Mouse (Mus musculus) embryonic facial prominence, embryonic 11.5 days (tissue): ENCODE measurements around the gene Brca2. TPM values are rescaled to one million over a fixed set of nuclear protein-coding genes. Genes with fewer than 3 reads are reported as not detected.
"Not testable (repeated sequence)": the region's sequence is repeated elsewhere in the genome, so short reads cannot be mapped to it uniquely, and the experiment has no call there.

ENCODE experiments used
- ATAC-seq: fragments of 200-750 bp; cut with Nextera tagmentation; replicated peaks from 2 replicates; pipeline ENCODE4 v1.8.0; 2017; ENCODE audit warnings: low read depth; ENCODE audit not compliant: insufficient number of reproducible peaks, low FRiP score, low TSS enrichment
- DNase-seq: peaks from one replicate; pipeline ENCODE4 v3.0.0-alpha.2; 2015; ENCODE audit warnings: low spot score
- H3K27ac ChIP-seq: fragments of 300-500 bp; sonication (generic); replicated peaks from 2 replicates; pipeline ENCODE4 v1.5.1; 2014; ENCODE audit warnings: mild to moderate bottlenecking, low read depth, low read length, control low read depth
- H3K27me3 ChIP-seq: fragments of 300-500 bp; sonication (generic); 2 replicates; pipeline ENCODE4 v1.6.1; 2014; ENCODE audit warnings: mild to moderate bottlenecking, low read length, moderate library complexity, mixed read lengths; ENCODE audit not compliant: control insufficient read depth, insufficient read depth
- H3K36me3 ChIP-seq: fragments of 300-500 bp; sonication (generic); replicated peaks from 2 replicates; pipeline ENCODE4 v1.6.1; 2014; ENCODE audit warnings: low read depth, mild to moderate bottlenecking, low read length, moderate library complexity, mixed read lengths; ENCODE audit not compliant: control insufficient read depth, insufficient read depth
- H3K4me1 ChIP-seq: fragments of 300-500 bp; sonication (generic); 2 replicates; pipeline ENCODE4 v1.6.1; 2014; ENCODE audit warnings: low read length, mixed read lengths; ENCODE audit not compliant: control insufficient read depth, insufficient read depth
- H3K4me2 ChIP-seq: fragments of 300-500 bp; sonication (generic); 2 replicates; pipeline ENCODE4 v1.6.1; 2014; ENCODE audit warnings: low read depth, mild to moderate bottlenecking, control low read depth, low read length, moderate library complexity
- H3K4me3 ChIP-seq: fragments of 300-500 bp; sonication (generic); 2 replicates; pipeline ENCODE4 v1.5.1; 2014; ENCODE audit warnings: low read depth, low read length, control low read depth
- H3K9ac ChIP-seq: fragments of 300-500 bp; sonication (generic); replicated peaks from 2 replicates; pipeline ENCODE4 v1.6.1; 2014; ENCODE audit warnings: mild to moderate bottlenecking, control low read depth, low read length
- H3K9me3 ChIP-seq: fragments of 300-500 bp; sonication (generic); replicated peaks from 2 replicates; pipeline ENCODE4 v1.6.1; 2016; ENCODE audit warnings: mild to moderate bottlenecking, low read length, inconsistent platforms, mixed read lengths; ENCODE audit not compliant: control insufficient read depth
- WGBS: fragments of 180-500 bp; shearing (Covaris S2); extraction: QIAGEN DNeasy Blood & Tissue Kit; methylation state at CpG from one replicate; pipeline ENCODE4 v1.1.7; 2014; 5-methylcytosine and 5-hydroxymethylcytosine counted together
- polyA plus RNA-seq: library from polyadenylated mRNA; unstranded; fragments of >200 nt; fragmentation: Nextera tagmentation; extraction: Ambion mirVana; gene quantifications from 2 replicates; pipeline ENCODE4 v1.2.1, GENCODE M21; 2014

Gene Brca2
- polyA plus RNA-seq: 21.4 and 29.6 TPM in 2 replicates

DNA sequence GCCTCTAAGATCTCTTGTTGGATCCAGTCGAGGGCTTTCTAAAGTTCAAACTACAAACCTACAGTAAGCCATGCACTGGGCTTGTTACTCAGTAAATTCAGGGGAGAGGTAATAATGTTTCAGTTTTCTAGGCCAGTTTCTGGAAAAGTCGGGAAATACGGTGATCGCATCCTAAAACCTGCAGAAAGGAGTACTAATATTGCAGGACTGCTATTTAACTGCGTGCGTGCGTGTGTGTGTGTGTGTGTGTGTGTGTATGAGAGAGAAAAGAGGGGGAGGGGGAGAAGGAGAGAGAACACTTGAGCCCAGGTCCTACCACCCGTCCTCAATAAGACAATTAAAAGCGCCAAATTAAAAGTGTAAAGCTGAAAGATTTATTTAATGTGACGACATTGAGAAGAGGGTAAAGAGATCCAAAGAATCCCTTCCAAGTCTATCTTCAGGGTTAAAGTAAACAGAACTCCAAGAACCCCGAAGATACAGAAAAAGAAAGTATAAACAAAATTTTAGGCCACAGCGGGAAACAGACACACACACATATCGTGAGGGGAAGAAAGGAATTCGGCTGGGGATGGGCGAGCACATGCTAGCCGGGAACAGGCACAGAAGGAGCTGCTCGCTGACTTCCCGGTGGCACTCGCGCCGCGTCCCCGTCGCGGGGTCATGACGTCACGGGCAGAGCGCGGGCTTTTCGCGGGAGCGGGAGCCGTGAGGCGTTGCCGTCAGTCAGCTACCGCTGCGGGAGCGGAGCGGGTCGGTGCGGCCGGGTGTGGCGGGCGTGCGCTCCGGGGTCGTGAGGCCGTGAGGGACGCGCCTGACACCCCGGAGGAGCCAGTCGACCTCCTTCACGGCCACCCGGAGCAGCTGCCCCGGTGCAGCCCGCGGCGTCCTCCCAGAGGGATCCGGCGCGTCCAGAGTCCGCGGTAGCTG lies at the start of gene Brca2:
Gene Brca2 (plus strand): TSS at position 694 of the 930 bp plus-strand sequence.
- H3K9me3 ChIP-seq: no peaks in the 10 kb centered on the region
- H3K4me1 ChIP-seq: no peaks in the 10 kb centered on the region
- DNase-seq (peak; percentile 93), ATAC-seq (peak; percentile 91)
- peak within 1 kb of the TSS; percentile 94 for H3K9ac ChIP-seq
- H3K27me3 ChIP-seq: no peaks in the 10 kb centered on the region
- no peaks in the 10 kb centered on the region for H3K36me3 ChIP-seq
- peak within 1 kb of the TSS; percentile 80 for H3K4me3 ChIP-seq
- 7% methylated on average over 63 of the region's 63 CpGs for WGBS
- H3K27ac ChIP-seq: peak within 1 kb of the TSS; percentile 73
- H3K4me2 ChIP-seq: peak within 1 kb of the TSS; percentile 63

DNA sequence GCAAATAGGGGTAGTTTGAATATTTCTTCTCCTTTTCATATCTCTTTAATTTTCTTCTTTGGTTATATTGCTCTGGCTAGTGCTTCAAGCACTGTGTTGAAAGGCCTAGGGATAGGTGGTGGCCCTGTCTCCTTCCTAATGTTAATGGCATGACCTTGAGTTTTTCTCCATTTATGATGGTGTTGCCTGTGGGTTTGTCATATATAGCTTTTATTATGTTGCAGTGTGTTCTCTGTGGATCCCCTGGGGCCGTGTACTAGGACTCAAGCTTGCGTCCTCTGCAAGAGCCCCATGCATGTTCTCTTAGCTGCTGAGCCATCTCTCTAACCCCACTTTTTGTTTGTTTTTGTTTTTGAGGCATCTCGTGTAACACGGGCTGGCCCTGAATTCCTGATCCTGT lies 45.1 kb upstream of the Brca2 start:
- ATAC-seq (no peak), DNase-seq (no peak)
- no peak overlapping the region for H3K4me2 ChIP-seq
- no peak overlapping the region for H3K9ac ChIP-seq
- no peak overlapping the region for H3K27ac ChIP-seq
- H3K27me3 ChIP-seq: no peaks in the 10 kb centered on the region
- no peaks in the 10 kb centered on the region for H3K4me1 ChIP-seq
- no peaks in the 10 kb centered on the region for H3K36me3 ChIP-seq
- no peak overlapping the region for H3K4me3 ChIP-seq
- H3K9me3 ChIP-seq: no peaks in the 10 kb centered on the region
- 62% methylated on average over 4 of the region's 4 CpGs for WGBS

DNA sequence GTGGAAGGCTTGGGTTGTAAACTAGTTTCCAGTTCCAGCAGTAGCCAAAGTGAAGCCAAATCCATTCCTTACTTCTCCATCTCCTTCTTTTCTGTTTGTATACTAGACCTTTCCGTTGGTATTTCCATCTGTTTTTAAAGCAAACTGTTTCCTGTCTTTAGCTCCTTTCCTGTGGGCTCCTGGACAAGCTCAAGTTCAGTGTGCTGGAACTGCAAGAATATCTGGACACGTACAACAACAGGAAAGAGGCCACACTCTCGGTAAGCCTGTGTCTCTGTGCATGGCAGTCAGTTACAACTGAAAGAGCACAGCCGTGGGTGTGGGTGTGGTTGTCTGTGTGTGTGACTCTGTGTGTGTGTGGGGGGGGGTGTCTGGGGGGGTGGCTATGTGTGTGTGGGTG lies 43.8 kb upstream of the Brca2 start:
- H3K36me3 ChIP-seq: no peaks in the 10 kb centered on the region
- 55% methylated on average over 4 of the region's 4 CpGs for WGBS

DNA sequence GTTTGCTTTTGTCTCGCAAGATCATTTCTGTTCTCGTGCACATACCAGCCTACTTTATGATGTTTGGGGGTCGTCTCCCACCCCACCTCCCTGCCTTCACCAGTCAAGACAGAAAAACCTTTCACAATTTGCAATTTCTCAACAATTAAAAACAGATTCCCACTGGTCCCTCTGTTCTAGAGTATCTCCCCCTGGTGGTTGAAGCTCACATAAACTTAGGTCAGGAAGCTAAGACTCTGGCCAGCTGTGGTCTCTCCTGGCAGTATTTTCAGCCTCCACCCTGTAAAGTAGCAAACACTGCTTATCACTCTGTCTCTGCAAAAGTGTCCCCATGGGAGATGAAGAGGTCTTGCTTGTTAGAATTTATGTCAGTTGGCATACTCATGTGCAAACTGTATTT lies 37.2 kb upstream of the Brca2 start:
- Histone ChIP-seq H3K4me2 (no peak overlapping the region), H3K9me3 (no peaks in the 10 kb centered on the region), H3K4me3 (no peak overlapping the region), H3K36me3 (no peaks in the 10 kb centered on the region), H3K4me1 (no peaks in the 10 kb centered on the region), H3K27me3 (no peaks in the 10 kb centered on the region), H3K9ac (no peak overlapping the region), H3K27ac (no peak overlapping the region)
- WGBS: 47% methylated on average over 3 of the region's 3 CpGs
- ATAC-seq (no peak), DNase-seq (peak; percentile 81)

More for the DNA sequence above, 43.8 kb upstream of the Brca2 start:
- H3K9me3 ChIP-seq: no peaks in the 10 kb centered on the region
- H3K27me3 ChIP-seq: no peaks in the 10 kb centered on the region
- no peaks in the 10 kb centered on the region for H3K4me1 ChIP-seq
- DNase-seq (no peak), ATAC-seq (no peak)
- no peak overlapping the region for H3K27ac ChIP-seq
- H3K4me2 ChIP-seq: no peak overlapping the region
- H3K4me3 ChIP-seq: no peak overlapping the region
- H3K9ac ChIP-seq: no peak overlapping the region

DNA sequence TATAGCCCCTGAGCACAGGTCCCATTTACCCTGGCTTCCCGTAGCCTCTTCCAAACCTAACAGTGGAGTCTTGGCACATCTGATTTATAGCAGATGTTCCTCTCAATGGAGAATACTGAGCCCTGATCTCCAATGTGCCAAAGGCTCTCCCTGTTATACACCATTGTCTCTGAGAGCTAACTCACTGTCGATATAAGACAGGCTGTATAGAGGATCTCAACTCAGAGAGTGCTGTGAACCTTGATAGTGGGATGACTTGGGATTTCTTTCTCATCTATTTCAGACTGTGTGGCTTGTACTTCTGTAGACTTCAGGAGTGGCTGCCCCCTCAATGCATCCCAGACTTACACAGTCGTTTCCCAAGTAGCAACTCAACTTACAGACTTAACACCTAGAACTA lies 32.1 kb upstream of the Brca2 start:
- H3K27ac ChIP-seq: no peak overlapping the region
- DNase-seq: no peak
- H3K4me2 ChIP-seq: no peak overlapping the region
- no peaks in the 10 kb centered on the region for H3K27me3 ChIP-seq
- no peaks in the 10 kb centered on the region for H3K36me3 ChIP-seq
- no peaks in the 10 kb centered on the region for H3K4me1 ChIP-seq
- H3K9ac ChIP-seq: no peak overlapping the region
- no peaks in the 10 kb centered on the region for H3K9me3 ChIP-seq
- no peak for ATAC-seq
- no peak overlapping the region for H3K4me3 ChIP-seq
- 83% methylated on average over 3 of the region's 3 CpGs for WGBS

DNA sequence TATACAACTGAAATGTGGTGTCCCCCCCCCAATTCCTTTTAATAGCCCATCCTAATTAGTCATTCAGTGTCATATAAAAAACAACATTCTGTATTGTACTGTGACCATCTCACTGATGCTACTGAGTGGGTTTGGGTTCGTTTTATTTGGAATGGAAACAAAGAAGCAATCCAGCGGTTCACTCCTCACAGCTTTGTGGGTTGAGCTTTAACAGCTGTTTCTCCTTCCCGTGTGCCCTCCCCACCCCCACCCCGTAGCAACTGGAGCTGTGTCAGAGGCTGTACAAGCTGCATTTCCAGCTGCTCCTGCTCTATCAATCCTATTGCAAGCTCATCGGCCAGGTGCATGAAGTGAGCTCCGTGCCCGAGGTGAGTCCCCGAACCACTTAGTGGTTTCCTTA lies 31.6 kb upstream of the Brca2 start:
- 60% methylated on average over 8 of the region's 8 CpGs for WGBS
- DNase-seq: peak; percentile 22
- no peaks in the 10 kb centered on the region for H3K36me3 ChIP-seq
- no peak overlapping the region for H3K27ac ChIP-seq
- H3K4me2 ChIP-seq: no peak overlapping the region
- ATAC-seq: no peak
- H3K4me3 ChIP-seq: no peak overlapping the region
- H3K4me1 ChIP-seq: no peaks in the 10 kb centered on the region
- H3K9ac ChIP-seq: no peak overlapping the region
- no peaks in the 10 kb centered on the region for H3K9me3 ChIP-seq
- no peaks in the 10 kb centered on the region for H3K27me3 ChIP-seq

DNA sequence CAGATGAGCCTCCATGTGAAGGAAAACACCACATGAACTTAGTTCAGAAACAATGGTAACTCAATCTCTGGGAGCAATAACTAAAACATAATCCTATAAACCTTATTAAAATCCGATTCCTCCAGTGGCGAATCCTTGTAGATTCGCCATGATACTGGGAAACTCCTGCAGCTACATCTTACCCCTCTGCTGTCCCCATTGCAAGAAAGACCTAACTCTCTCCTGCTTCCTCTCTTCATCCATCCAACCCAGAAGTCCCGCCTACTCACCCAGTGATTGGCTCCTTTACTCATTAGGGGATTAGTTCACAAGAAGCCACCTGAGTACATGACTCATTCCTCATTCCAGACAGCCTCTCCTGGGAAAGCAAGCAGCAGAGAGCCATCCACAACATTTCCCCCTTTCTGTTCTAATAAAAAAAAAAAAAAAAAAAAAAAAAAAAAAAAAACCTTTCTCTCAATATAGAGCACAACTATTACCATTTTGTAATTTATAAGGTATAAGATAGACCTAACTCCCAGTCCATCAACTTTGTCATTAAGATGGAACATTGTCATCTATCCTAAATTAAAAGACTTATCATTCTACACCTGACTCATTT lies 30.8 kb upstream of the Brca2 start:
- H3K27ac ChIP-seq, ATAC-seq, H3K9me3 ChIP-seq, H3K4me1 ChIP-seq, H3K4me3 ChIP-seq, DNase-seq, H3K36me3 ChIP-seq, H3K4me2 ChIP-seq, H3K9ac ChIP-seq, H3K27me3 ChIP-seq: not testable (repeated sequence)
- WGBS: 89% methylated on average over 4 of the region's 4 CpGs

DNA sequence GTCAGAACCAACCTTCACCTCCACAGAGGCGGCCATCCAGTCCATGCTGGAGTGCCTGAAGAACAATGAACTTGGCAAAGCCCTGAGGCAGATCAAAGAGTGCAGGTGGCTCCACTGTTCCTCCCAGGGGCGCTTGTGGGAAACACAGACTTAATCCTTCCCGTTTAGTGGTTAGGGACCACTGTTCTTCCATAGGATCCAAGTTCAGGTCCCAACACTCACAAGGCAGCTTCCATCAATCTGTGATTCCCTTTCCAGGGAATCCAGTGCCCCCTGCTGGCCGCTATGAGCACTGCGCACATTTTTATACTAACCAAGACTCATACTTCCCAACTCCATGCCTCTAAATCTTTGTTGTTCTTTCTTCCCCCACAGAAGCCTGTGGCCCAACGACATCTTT lies 26.6 kb upstream of the Brca2 start:
- Histone ChIP-seq H3K27ac (no peak overlapping the region), H3K4me3 (no peak overlapping the region), H3K9me3 (no peaks in the 10 kb centered on the region), H3K27me3 (no peaks in the 10 kb centered on the region), H3K4me2 (no peak overlapping the region), H3K4me1 (no peaks in the 10 kb centered on the region), H3K36me3 (no peaks in the 10 kb centered on the region), H3K9ac (no peak overlapping the region)
- 45% methylated on average over 6 of the region's 6 CpGs for WGBS
- DNase-seq: peak; percentile 45
- no peak for ATAC-seq
